Mouse (Mus musculus) G1E (cell line): Measurements from ENCODE around the gene Magi1. TPM values are rescaled to one million over a fixed set of nuclear protein-coding genes. Genes with fewer than 3 reads are reported as not detected.
"Not testable (repeated sequence)": the region's sequence is repeated elsewhere in the genome, so short reads cannot be mapped to it uniquely, and the experiment has no call there.

Source experiments
- ATAC-seq: 2 replicates; pipeline ENCODE4 v1.8.0; 2016; ENCODE audit warnings: mild to moderate bottlenecking; ENCODE audit not compliant: insufficient number of reproducible peaks, poor library complexity, low FRiP score, severe bottlenecking; ENCODE audit errors: extremely low read depth
- DNase-seq: peaks from one replicate; pipeline ENCODE4 v3.0.0; 2012; ENCODE audit warnings: low spot score
- H3K27me3 ChIP-seq: 2 replicates; pipeline ENCODE4 v1.6.1; 2012; ENCODE audit warnings: mild to moderate bottlenecking, low read length, inconsistent platforms; ENCODE audit not compliant: insufficient read depth
- H3K36me3 ChIP-seq: replicated peaks from 2 replicates; pipeline ENCODE3; 2012; ENCODE audit warnings: mild to moderate bottlenecking, inconsistent platforms
- H3K4me1 ChIP-seq: 2 replicates; pipeline ENCODE4 v1.6.1; 2012; ENCODE audit warnings: low read depth, low read length, inconsistent platforms, mixed read lengths; ENCODE audit not compliant: insufficient read depth
- H3K4me3 ChIP-seq: 2 replicates; pipeline ENCODE4 v1.5.1; 2012; ENCODE audit warnings: low read depth, mild to moderate bottlenecking, inconsistent platforms, low read length, moderate library complexity, mixed read lengths
- H3K9me3 ChIP-seq: replicated peaks from 2 replicates; pipeline ENCODE4 v1.6.1; 2012; ENCODE audit warnings: inconsistent platforms
- CTCF ChIP-seq: IDR thresholded peaks from 2 replicates; pipeline ENCODE4 v1.5.1; 2012; ENCODE audit warnings: low read depth, low read length, inconsistent platforms, mixed read lengths
- GATA1 ChIP-seq: IDR thresholded peaks from 2 replicates; pipeline ENCODE4 v1.6.1; 2012; ENCODE audit warnings: borderline replicate concordance, low read length, inconsistent platforms, mixed read lengths
- GATA2 ChIP-seq: IDR thresholded peaks from 2 replicates; pipeline ENCODE4 v1.6.1; 2012; ENCODE audit warnings: low read depth, low read length, inconsistent platforms, borderline replicate concordance
- POLR2AphosphoS5 ChIP-seq: IDR thresholded peaks from 2 replicates; pipeline ENCODE4 v1.6.1; 2012; ENCODE audit warnings: low read depth, low read length, inconsistent platforms; ENCODE audit not compliant: insufficient replicate concordance
- TAL1 ChIP-seq: conservative IDR thresholded peaks from 2 replicates; pipeline ENCODE4 v1.6.1; 2012; ENCODE audit warnings: low read depth, low read length, inconsistent platforms, mixed read lengths
- polyA plus RNA-seq: library from polyadenylated mRNA; stranded (reverse); fragments of >175 nt; gene quantifications from 2 replicates; pipeline ENCODE4 v1.2.3, GENCODE M21; 2012
- total RNA-seq, 2 experiments: library from RNA; stranded (forward) in 1 of 2; stranded (reverse) in 1 of 2; fragments of 200-1000 nt in 1 of 2; fragments of >200 nt in 1 of 2; fragmentation: Nextera tagmentation in 1 of 2; gene quantifications; 2 replicates each; pipeline ENCODE4 v1.2.3; 2014 to 2017

Gene Magi1
- total and polyA plus RNA-seq, 3 experiments: 0.21 to 10.0 (median 1.6) TPM

DNA sequence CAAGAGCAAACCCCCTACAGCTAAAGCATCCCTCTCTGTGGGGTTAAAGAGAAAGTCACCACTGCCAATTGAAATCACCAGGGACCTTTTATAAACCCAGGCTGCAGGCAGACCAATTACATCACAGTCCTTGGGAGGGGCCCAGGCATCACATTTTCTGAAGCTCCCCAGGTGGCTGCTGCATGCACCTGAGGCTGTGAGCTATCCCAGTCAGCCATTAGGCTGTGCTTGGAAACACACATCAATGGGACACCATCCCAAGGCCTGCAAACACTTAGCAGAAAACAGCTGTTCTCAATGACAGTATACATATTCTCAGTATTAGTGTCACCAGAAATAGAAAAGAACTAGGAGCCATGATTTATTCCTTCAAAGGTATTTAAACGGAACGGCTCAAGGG, 617.0 kb downstream of the Magi1 start:
- ATAC-seq: no peak
- Histone ChIP-seq H3K36me3 (no peaks in the 10 kb centered on the region), H3K4me1 (peaks cover 3% of the 10 kb centered on the region; the same call in 1 of the 2 replicates), H3K27me3 (no peaks in the 10 kb centered on the region), H3K4me3 (no peak overlapping the region), H3K9me3 (0 out of 2 replicates have a peak, but pooled peaks cover 4% of the 10 kb centered on the region)
- TF ChIP-seq TAL1 (no peak), CTCF (no peak), POLR2AphosphoS5 (no peak), GATA2 (no peak), GATA1 (no peak)
- DNase-seq: no peak

DNA sequence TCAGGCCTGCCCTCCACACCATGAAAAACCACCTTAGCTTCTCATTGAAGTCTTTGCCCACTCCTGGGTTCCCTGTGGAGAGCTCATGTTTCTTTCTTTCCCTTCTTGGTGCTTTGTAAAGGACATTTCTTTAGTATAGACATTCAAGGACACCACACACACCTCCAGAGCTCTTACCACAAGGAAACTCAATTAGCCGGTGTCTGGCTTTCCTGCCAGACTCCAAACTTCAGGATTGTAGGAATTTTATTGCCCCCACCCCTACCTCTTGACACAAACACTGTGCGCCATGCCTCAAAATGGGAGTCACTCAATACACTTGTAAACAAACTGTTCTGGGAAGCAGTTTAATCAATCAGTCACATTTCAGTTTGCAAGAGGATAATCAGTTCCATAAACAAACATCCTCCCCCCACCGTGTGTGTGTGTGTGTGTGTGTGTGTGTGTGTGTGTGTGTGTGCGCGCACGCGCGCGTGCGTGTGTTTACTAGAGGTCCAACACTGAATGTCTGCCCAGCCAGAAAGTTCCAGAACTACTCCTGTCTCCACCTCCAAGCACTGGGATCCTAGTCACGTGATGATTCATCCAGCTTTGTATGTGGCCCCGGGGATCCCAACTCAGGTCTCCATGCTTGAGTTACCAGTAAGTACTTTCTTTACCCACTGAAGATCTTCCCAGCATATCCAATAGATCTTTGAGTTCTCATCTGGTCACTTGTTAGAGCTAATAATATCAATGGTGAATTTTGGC, 618.5 kb downstream of the Magi1 start:
- Histone ChIP-seq H3K36me3 (no peaks in the 10 kb centered on the region), H3K9me3 (0 out of 2 replicates have a peak, but pooled peaks cover 2% of the 10 kb centered on the region), H3K27me3 (no peaks in the 10 kb centered on the region), H3K4me3 (no peak overlapping the region), H3K4me1 (peaks cover 7% of the 10 kb centered on the region; the same call in 1 of the 2 replicates)
- TF ChIP-seq TAL1 (no peak), GATA1 (no peak), CTCF (no peak), POLR2AphosphoS5 (no peak), GATA2 (no peak)
- DNase-seq (no peak), ATAC-seq (no peak)

DNA sequence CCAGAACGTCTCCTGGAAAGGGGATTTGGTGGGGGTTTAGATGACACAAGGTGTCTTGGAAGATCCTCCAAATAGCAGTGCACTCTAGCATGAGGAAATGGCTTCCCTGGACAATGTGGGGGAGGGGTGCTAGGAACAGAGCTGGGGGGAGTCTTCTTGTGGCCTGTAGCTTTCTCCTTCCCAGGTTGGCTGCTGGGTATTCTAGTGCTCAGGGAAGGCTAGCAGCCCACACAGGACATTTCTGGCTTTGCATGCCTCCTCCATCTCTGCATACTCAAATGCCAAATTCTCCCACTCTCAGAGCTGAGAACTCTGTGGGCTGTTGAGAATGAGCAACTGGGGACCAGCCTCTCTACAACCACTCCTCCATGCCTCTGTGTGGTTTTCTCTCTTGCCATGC, 622.6 kb downstream of the Magi1 start:
- Histone ChIP-seq H3K36me3 (no peaks in the 10 kb centered on the region), H3K27me3 (0 out of 2 replicates have a peak, but pooled peaks cover under 1% of the 10 kb centered on the region), H3K4me3 (no peak overlapping the region), H3K4me1 (peaks cover 7% of the 10 kb centered on the region; the same call in 1 of the 2 replicates), H3K9me3 (0 out of 2 replicates have a peak, but pooled peaks cover 2% of the 10 kb centered on the region)
- ATAC-seq: no peak
- TF ChIP-seq GATA2 (no peak), CTCF (no peak), POLR2AphosphoS5 (no peak)
- DNase-seq: no peak

DNA sequence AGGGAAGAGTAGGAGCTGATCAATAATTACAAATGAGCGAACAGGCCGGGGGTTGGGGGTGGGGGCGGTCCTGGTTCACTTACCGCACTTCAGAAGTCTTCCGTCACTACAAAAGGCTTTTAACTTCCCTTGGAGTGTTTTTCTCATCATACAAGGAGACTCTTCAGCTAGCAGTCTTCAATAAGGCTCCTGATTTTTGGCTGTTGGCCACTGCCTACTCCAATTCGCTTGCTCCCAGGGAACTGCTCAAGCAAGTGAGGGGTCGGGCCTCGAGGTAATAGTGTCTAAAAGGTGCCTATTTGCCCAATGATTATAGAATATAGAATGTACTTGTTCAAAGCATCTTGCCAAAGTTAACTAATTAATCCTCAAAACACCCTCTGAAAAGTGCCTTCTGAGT, 624.2 kb downstream of the Magi1 start:
- 0 out of 2 replicates have a peak, but pooled peaks cover 2% of the 10 kb centered on the region for H3K9me3 ChIP-seq
- H3K4me1 ChIP-seq: peaks cover 7% of the 10 kb centered on the region; the same call in 1 of the 2 replicates
- TF ChIP-seq GATA2: no peak
- TF ChIP-seq POLR2AphosphoS5: no peak
- TF ChIP-seq TAL1: no peak
- no peak for TF ChIP-seq GATA1
- TF ChIP-seq CTCF: no peak
- H3K27me3 ChIP-seq: 0 out of 2 replicates have a peak, but pooled peaks cover 4% of the 10 kb centered on the region
- no peak for ATAC-seq
- no peak overlapping the region for H3K4me3 ChIP-seq
- no peak for DNase-seq
- H3K36me3 ChIP-seq: no peaks in the 10 kb centered on the region

DNA sequence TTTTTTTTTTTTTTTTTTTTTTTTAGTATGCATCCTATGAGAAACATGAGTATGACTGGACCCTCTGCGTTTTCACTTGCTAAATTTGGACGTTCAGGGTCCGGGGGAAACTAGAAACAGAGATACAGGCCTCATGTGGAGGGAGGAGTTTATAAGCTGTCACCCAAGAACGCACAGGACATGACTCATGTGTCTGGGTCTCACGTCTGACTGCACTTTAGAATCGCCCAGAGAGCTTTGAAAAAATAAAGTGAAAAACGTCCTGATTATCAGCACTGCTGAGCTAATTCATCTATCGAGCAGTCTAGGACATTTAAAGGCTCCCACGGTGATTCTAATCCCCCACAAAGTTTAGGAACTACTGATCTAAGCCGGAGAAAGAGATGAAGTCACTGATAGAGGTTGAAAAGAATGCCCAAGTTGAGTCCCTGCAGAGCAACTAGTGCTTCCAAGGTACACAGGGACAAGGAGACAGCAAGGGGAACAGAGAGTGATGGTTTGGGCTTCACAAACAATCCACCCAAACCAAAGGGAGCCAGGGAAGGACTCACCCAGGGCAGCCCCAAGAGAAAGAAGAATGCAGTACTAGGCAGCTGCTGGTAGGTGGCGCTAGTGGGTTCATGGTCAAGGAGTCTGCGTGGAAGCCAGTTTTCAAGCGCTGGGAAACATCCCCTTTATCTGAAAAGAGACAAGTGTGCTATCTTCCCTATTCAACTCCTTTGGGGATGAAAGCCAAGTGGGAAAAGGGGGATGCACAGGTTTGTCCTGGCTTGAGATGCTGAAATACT, 626.3 kb downstream of the Magi1 start:
- ATAC-seq (no peak), DNase-seq (peak; percentile 21)
- TF ChIP-seq GATA1 (no peak), CTCF (peak; percentile 54)
- Histone ChIP-seq H3K9me3 (no peaks in the 10 kb centered on the region), H3K27me3 (0 out of 2 replicates have a peak, but pooled peaks cover 4% of the 10 kb centered on the region), H3K4me1 (0 out of 2 replicates have a peak, but pooled peaks cover 4% of the 10 kb centered on the region), H3K36me3 (no peaks in the 10 kb centered on the region), H3K4me3 (no peak overlapping the region)

DNA sequence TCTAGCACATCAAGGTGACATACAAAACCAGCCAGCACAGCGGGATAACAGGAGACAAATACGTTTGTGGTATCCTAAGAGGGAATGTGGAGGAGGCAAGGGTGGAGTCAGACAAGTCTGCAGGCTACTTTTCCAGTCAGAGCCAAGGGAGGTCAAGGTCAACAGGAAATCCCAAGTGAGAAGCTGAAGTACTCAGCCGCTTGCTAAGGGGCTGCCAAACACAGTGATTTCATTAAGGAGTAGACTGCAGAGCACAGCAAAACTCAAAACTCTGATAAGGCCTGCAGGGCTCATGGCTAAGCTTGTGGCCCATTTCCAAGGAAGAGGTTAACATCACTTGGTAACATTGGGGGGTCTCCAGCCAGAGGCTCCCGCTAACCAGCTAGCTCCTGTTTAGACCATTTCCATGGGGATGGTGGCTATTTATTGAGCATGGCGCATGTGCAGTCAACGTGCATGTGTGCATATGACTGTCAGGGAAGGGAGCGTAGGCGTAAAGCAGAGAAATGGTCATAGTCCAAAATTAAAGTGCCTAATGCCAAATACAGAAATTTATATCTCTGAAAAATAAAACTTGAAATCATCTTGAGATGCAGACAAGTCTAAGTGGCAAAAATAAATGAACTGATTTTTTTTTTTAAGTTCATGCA, 635.0 kb downstream of the Magi1 start:
- Histone ChIP-seq H3K27me3 (0 out of 2 replicates have a peak, but pooled peaks cover 4% of the 10 kb centered on the region), H3K4me1 (no peaks in the 10 kb centered on the region), H3K36me3 (no peaks in the 10 kb centered on the region), H3K9me3 (peaks cover 13% of the 10 kb centered on the region), H3K4me3 (no peak overlapping the region)
- no peak for ATAC-seq
- TF ChIP-seq GATA2 (no peak), TAL1 (no peak), POLR2AphosphoS5 (no peak), GATA1 (no peak), CTCF (no peak)
- no peak for DNase-seq

DNA sequence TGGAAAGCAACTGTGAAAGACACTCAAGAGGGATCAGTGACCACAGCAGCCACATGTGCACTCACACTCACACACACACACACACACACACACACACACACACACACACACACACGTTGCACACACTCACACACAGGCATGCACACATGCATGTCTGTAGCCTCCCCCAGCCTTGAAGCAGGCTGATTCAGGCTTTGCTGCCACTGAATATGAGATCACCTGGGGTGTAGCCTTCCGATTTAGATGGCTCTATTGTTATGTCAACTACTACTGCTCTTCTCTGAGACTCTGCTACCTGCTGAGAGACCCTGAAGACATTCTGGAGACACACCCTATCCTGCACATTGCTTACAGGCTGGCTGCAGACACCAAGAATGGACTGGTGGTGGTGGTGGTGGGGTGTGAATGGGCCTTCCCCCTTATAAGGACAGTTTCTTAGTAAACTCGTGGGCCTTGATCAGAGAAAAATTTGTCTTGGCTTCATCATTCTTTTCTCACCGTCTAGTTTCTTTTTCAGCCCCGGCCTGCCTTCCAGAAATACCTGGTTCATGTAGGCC, 653.9 kb downstream of the Magi1 start:
- not testable (repeated sequence) for ATAC-seq, H3K4me1 ChIP-seq, H3K4me3 ChIP-seq, H3K27me3 ChIP-seq, DNase-seq, H3K36me3 ChIP-seq, H3K9me3 ChIP-seq
